Mouse (Mus musculus): ENCODE measurements around the gene Ddx17.

The Ddx17 gene

GRCm38 (mm10) chr15:79546410-79547288, at the start of gene Ddx17:
TSS of gene Ddx17 (minus strand) at chr15:79546741.
- DNase-seq (ENCODE audit: low read depth): peak; percentile 99

- DNase-seq (ENCODE audit: low read depth): no peak
Measured at GRCm38 (mm10) chr15:79581581-79581980, 35.0 kb upstream of the Ddx17 start.

DNA sequence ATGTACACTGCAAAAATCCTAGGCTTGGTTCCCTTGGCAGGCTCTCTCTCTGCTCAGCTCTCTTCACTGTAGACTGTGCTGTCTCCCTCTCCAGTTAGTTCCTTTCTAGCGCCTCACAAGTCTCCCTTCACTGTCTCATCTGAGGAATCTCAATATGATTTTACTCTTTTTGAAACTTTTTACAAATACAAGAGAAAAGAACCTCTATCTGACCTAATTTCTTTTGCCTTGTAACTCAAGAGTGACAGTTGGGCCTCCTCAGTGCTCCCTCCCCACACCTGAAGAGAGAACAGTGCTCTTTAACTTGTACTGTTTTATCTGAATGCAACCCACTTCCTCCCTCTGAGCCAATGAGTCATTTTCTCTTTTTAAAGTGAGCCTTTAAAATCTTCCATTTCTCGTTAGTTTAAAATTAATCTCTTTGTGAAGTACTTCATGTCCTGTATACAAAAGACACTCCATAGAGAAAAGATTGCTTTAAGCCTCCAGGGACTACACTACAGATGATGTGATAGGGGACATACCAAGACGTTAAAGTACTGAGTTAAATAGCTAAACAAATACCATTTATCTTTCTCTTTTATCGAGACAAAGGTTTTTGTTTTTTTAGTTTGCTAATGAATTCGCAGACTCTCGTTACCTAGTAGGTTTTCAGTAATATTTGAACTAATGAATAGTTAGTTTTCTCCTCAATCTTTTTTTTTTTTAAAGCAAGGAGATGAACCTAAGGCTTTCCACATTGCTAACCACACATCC, 31.3 kb upstream of the Ddx17 start:
- DNase-seq (ENCODE audit: low read depth): no peak

GRCm38 (mm10) chr15:79576947-79577346, 30.4 kb upstream of the Ddx17 start:
- no peak for DNase-seq (ENCODE audit: low read depth)

- no peak for DNase-seq (ENCODE audit: low read depth)
Measured at GRCm38 (mm10) chr15:79575543-79576222, 29.1 kb upstream of the Ddx17 start.

DNA sequence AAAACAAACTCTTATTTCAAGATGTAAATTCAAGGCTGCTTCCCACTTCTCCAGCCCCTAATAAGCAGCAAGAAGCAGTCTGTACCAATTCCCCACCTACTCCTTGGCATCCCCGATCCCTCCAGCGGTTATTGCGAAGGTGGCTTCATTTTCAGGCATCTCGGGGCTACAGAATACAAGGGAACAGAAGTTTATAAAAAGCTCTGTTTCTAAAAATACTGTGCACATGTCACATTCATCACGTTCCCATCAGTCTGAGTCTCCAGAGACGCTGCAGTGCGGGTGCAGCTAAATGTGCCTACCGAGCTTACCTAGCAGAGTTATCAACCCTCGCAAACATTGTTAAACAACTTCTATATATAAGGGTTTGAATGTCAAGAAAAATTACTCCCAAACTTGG, 15.9 kb upstream of the Ddx17 start:
- DNase-seq (ENCODE audit: low read depth): no peak

GRCm38 (mm10) chr15:79559649-79560048, 13.1 kb upstream of the Ddx17 start:
- DNase-seq (ENCODE audit: low read depth): no peak

GRCm38 (mm10) chr15:79552566-79552965, 6.0 kb upstream of the Ddx17 start:
- no peak for DNase-seq (ENCODE audit: low read depth)

GRCm38 (mm10) chr15:79548226-79548625, 1.7 kb upstream of the Ddx17 start:
- DNase-seq (ENCODE audit: low read depth): no peak

GRCm38 (mm10) chr15:79547289-79547820, 814 bp upstream of the Ddx17 start:
- no peak for DNase-seq (ENCODE audit: low read depth)

GRCm38 (mm10) chr15:79545921-79546399, 581 bp downstream of the Ddx17 start:
- DNase-seq (ENCODE audit: low read depth): peak; percentile 71

GRCm38 (mm10) chr15:79545496-79545895, 1.0 kb downstream of the Ddx17 start:
- DNase-seq (ENCODE audit: low read depth): peak; percentile 44

GRCm38 (mm10) chr15:79543968-79544367, 2.6 kb downstream of the Ddx17 start:
- no peak for DNase-seq (ENCODE audit: low read depth)

DNA sequence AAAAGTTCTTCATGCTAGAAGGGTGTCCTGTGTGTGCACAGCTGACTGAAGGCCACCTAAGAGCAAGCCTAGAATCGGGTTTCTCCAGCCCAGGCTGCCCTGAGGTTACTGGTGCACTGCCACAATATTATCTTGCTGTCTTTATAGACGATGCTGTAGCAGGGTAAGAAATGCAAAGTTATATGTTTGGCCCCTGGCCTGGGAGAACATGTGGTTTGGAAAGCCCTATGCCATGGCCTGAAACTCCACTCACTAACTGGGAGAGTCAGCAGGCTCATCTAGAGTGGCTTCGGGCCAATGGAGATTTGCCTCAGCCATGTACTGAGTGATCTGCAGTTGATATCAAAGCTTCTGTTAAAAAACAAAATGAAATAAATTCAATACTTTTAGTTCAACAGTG, 12.7 kb downstream of the Ddx17 start:
- no peak for DNase-seq (ENCODE audit: low read depth)

DNA sequence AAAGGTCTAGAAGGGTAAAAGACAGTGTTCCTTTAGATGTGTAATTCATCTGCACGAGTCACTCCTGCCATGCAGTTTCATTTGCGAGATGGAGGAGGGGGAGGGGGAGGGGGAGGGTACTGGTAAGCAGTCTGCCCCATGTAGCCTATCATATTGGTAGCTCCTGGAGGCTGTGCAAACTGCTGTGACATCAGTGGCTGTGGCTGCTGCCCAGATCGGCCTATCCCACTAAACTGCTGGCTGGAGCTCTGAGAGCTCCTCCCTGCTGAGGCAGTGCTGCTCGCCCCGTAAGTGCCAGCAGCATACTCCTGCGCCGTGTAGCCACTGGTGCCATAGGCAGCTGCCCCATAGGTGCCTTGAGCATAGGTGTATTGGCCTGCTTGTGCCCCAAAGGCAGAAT, 16.6 kb downstream of the Ddx17 start:
- peak; percentile 54 for DNase-seq (ENCODE audit: low read depth)

DNA sequence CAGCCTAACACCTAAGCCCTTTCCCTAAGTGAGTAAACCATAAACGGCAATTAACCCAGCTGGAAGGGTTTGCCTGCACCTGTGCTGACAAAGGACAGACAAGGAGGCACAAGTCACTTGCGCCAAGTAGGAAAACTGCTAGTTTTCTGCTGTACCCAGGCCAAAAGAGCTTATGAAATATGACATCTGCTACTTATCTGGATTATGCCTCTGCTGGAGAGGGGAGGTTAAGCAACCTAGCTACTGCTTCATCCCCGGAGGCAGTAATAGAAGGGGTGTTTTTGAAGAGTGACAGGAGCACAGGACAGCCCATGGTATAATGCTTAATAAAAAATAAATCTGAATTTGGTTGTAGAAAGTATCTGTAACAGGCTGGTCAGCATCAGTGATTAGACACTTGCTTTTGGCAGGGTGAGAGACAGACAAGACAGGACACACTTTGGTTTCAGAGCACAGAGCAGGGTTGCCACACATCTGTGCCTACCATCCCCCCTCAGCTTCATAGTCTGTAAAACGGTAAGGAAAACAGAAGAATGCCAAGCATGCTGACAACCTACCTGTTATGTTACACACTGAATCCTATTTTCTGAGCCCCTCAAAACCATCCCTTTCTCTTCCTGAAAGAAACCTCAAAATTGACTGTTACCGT, 18.4 kb downstream of the Ddx17 start:
- DNase-seq (ENCODE audit: low read depth): peak; percentile 62

GRCm38 (mm10) chr15:79527192-79527591, 19.3 kb downstream of the Ddx17 start:
- DNase-seq (ENCODE audit: low read depth): no peak

- peak; percentile 58 for DNase-seq (ENCODE audit: low read depth)
Measured at GRCm38 (mm10) chr15:79525979-79526768, 20.4 kb downstream of the Ddx17 start.

- DNase-seq (ENCODE audit: low read depth): no peak
Measured at GRCm38 (mm10) chr15:79525564-79525963, 21.0 kb downstream of the Ddx17 start.

GRCm38 (mm10) chr15:79519400-79520220, 26.9 kb downstream of the Ddx17 start:
- no peak for DNase-seq (ENCODE audit: low read depth)

Data from NIH3T3 (cell line).